Mouse (Mus musculus): Measurements from ENCODE around the gene Rnd2.

- TF ChIP-seq CTCF (IDR thresholded peaks at IDR 0.05; ENCODE audit: low read depth) (no peak), EP300 (IDR thresholded peaks at IDR 0.05; ENCODE audit: low read depth) (no peak)
Measured at GRCm38 (mm10) chr11:101446319-101446718, 18.5 kb upstream of the Rnd2 start.
